Mouse (Mus musculus): ENCODE results near the gene Chmp5.

Chmp5 gene

DNA sequence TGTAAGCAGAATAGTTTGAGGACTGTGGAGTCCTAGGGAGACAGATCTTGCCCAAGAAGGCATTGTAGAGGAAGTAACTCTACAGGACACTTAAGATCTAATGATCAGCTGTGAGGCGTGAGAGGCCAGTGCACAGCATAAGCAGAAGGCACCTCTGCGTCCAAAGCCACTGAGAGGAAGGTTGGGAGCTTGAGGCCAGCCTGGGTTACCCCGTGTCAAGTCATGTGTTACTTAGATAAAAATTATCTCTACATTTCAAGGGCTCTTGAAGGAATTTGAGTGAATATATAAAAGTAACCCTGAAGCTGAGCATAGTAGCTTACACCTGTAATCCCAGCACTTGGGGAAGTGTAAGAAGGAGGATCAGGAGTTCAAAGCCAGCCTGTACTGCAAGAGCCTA is 65.1 kb downstream of the Chmp5 start:
- no peak for DNase-seq (ENCODE audit: low read depth, low spot score)
